Mouse (Mus musculus): ENCODE measurements around the gene Gm9844.

DNA sequence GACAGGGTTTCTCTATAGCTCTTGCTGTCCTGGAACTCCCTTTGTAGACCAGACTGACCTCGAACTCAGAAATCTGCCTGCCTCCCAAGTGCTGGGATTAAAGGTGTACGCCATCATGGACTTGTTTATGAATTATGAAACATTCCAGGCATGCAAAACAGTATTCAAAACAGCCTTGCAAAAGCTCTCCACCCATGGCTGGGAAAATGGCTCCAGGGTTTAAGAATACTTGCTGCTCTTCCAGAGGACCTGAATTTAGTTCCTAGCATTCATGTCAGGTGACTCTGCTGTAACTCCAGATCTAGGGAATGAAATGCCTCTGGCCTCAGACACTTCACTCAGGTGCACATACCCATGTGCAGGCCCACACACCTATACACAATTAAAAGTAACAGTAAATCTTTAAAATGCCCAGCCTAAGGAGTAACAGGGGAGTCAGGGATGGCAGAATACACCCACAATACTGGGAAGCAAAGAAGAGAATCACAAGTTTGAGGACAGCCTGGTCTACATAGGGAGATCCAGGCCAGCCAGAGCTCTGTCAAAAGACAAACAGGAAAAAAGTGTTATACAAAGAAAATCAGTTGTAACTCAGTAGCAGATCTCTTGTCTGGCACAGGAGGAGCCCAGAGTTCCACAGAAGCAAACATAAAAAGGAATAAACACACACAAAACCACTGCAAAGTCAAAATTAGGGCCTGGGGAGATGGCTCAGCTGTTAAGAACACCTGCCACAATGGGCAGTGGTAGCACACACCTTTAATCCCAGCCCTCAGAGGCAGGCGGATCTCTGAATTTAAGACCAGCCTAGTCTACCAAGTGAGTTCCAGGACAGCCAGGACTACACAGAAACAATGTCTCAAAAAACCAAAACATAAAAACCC, 29.5 kb downstream of the Gm9844 start:
- TF ChIP-seq POLR2A (IDR thresholded peaks at IDR 0.05; ENCODE audit: borderline replicate concordance, extremely low read depth, insufficient read depth, insufficient read length, poor library complexity, severe bottlenecking) = no peak
- no peak for TF ChIP-seq CTCF (IDR thresholded peaks at IDR 0.05; ENCODE audit: borderline replicate concordance, extremely low read depth, insufficient read depth, insufficient read length)
